Mouse (Mus musculus) embryonic fibroblast, embryonic 13.5 days (primary cell): Measurements from ENCODE around the gene Cpm.

Experiments
- CTCF ChIP-seq: IDR thresholded peaks from 2 replicates; pipeline ENCODE4 v1.5.1; 2011; ENCODE audit warnings: mild to moderate bottlenecking, control low read depth, low read length, moderate library complexity, borderline replicate concordance; ENCODE audit not compliant: insufficient read depth
- POLR2A ChIP-seq: IDR thresholded peaks from 2 replicates; pipeline ENCODE4 v1.6.1; 2011; ENCODE audit warnings: low read depth, mild to moderate bottlenecking, control low read depth, low read length, moderate library complexity

DNA sequence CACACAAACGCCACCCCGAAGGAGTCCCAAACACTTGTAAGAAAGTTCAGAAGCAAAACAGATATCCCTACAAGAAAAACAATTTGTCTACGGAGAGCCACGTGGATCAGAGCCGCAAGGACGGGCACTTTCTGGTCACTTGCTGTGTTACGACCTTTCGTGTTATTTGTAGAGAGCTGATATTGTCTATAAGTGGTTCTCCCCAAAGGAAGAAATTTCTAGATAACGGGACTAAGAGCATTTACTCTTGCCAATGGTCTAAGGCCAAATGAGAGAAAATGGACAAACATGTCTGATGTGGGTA is 54.4 kb downstream of the Cpm start:
- TF ChIP-seq POLR2A (no peak), CTCF (no peak)
